Mouse (Mus musculus) hindbrain, embryonic 16.5 days (tissue): ENCODE measurements at regions not wholly inside any gene's neighbourhood (a gene's known extent, or its start where the extent isn't known, plus 50 kb on each side); places are given as distances from the start of the nearest gene placed in this dataset.

Experiments used
- ATAC-seq: fragments of 200-750 bp; cut with Nextera tagmentation; 2 replicates; pipeline ENCODE4 v1.8.0; 2017; ENCODE audit warnings: moderate TSS enrichment, moderate library complexity
- H3K27ac ChIP-seq: fragments of 300-500 bp; sonication (generic); 2 replicates; pipeline ENCODE4 v1.5.1; 2014; ENCODE audit warnings: low read depth, mild to moderate bottlenecking, control low read depth, low read length, moderate library complexity
- H3K27me3 ChIP-seq: fragments of 300-500 bp; sonication (generic); replicated peaks from 2 replicates; pipeline ENCODE4 v1.6.1; 2014; ENCODE audit warnings: low read length; ENCODE audit not compliant: control insufficient read depth, insufficient read depth
- H3K36me3 ChIP-seq: fragments of 300-500 bp; sonication (generic); 2 replicates; pipeline ENCODE4 v1.6.1; 2014; ENCODE audit warnings: mild to moderate bottlenecking, low read length, moderate library complexity, mixed read lengths; ENCODE audit not compliant: control insufficient read depth, insufficient read depth
- H3K4me1 ChIP-seq: fragments of 300-500 bp; sonication (generic); 2 replicates; pipeline ENCODE4 v1.6.1; 2014; ENCODE audit warnings: low read depth, low read length; ENCODE audit not compliant: control insufficient read depth, insufficient read depth
- H3K4me2 ChIP-seq: fragments of 300-500 bp; sonication (generic); 2 replicates; pipeline ENCODE4 v1.6.1; 2014; ENCODE audit warnings: mild to moderate bottlenecking, low read length, control low read depth, moderate library complexity
- H3K4me3 ChIP-seq: fragments of 300-500 bp; sonication (generic); 2 replicates; pipeline ENCODE4 v1.5.1; 2014; ENCODE audit warnings: mild to moderate bottlenecking, low read length, control low read depth, moderate library complexity
- H3K9ac ChIP-seq: fragments of 300-500 bp; sonication (generic); 2 replicates; pipeline ENCODE4 v1.6.1; 2014; ENCODE audit warnings: low read depth, mild to moderate bottlenecking, control low read depth, low read length, moderate library complexity
- H3K9me3 ChIP-seq: fragments of 300-500 bp; sonication (generic); 2 replicates; pipeline ENCODE4 v1.6.1; 2014; ENCODE audit warnings: mild to moderate bottlenecking, low read length, moderate library complexity; ENCODE audit not compliant: control insufficient read depth
- WGBS: fragments of 180-500 bp; shearing (Covaris S2); extraction: QIAGEN DNeasy Blood & Tissue Kit; methylation state at CpG from one replicate; pipeline ENCODE4 v1.1.7; 2014; 5-methylcytosine and 5-hydroxymethylcytosine counted together

DNA sequence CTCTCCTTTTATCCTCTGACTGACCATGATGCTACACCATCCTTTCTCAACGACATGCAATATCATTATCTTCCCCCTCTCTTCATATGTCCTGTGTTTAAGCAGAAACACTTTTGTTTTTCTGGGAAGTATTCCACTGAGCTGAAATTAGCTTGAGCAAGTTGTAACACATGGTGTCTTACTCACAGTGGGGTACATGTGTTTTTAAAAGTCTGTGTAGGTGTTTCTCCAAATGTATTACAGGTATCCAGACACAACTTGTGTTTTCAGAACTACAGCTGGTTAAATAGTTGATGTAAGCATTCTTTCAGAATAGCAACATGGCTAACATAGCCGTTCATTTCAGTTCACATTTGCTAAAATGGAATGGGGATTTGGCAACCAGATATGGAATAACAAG is 172.8 kb upstream of the Gm10295 start:
- no peak for ATAC-seq

DNA sequence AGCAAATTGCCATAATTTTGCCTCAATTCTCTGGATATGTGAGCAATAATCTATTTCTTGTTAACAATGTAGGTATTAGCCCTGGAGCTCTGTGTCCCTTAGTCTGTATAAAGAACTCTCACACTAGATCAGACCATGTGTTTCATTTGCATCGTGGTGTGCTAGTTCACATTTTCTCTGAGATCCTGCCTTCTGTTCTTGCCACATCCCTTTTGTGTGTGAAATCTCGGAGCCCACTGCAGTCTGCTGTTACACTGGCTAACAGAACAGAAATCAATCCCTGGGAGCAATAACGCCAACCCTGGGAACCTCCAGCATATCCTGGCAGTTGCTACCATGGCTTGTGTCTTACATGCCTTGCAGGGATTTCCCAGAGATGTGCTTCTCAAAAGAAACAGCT is 156.1 kb upstream of the Gm10295 start:
- no peak for ATAC-seq
- no peaks in the 10 kb centered on the region for H3K27me3 ChIP-seq
- no peaks in the 10 kb centered on the region for H3K36me3 ChIP-seq
- H3K27ac ChIP-seq = no peak overlapping the region
- H3K4me2 ChIP-seq = no peak overlapping the region
- H3K9me3 ChIP-seq = no peaks in the 10 kb centered on the region
- H3K4me3 ChIP-seq = no peak overlapping the region
- WGBS = 72% methylated on average over 3 of the region's 3 CpGs
- H3K9ac ChIP-seq = no peak overlapping the region
- H3K4me1 ChIP-seq = no peaks in the 10 kb centered on the region

More for the DNA sequence above, 172.8 kb upstream of the Gm10295 start:
- Histone ChIP-seq H3K4me3 (no peak overlapping the region), H3K27me3 (no peaks in the 10 kb centered on the region), H3K9ac (no peak overlapping the region), H3K36me3 (no peaks in the 10 kb centered on the region), H3K9me3 (no peaks in the 10 kb centered on the region), H3K4me2 (no peak overlapping the region), H3K27ac (no peak overlapping the region), H3K4me1 (no peaks in the 10 kb centered on the region)
- WGBS = 80% methylated on average over 2 of the region's 2 CpGs

DNA sequence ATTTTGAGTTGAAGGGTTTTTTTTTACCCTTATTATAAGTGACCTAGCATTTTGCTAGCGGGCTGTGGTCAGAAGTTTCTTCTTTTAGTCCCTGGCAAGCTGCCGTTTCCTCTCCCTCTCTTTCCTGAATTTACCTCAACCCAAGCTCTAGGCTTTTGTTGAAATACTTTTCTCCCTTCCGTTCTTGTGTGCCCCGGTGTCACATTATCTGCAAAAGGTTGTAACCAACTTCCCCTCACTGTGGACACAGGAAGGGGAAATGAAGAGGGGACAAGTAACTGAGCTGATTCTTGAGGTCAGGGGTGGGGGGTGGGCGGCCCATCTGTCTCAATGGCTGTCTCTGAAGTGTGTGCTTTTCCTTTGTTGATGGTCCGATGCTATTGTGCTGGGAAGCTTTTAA is 149.4 kb upstream of the Gm10295 start:
- H3K4me3 ChIP-seq = no peak overlapping the region
- H3K27me3 ChIP-seq = no peaks in the 10 kb centered on the region
- no peak for ATAC-seq
- 45% methylated on average over 6 of the region's 6 CpGs for WGBS
- no peak overlapping the region for H3K4me2 ChIP-seq
- no peaks in the 10 kb centered on the region for H3K4me1 ChIP-seq
- H3K27ac ChIP-seq = no peak overlapping the region
- H3K9ac ChIP-seq = no peak overlapping the region
- no peaks in the 10 kb centered on the region for H3K36me3 ChIP-seq
- H3K9me3 ChIP-seq = no peaks in the 10 kb centered on the region

DNA sequence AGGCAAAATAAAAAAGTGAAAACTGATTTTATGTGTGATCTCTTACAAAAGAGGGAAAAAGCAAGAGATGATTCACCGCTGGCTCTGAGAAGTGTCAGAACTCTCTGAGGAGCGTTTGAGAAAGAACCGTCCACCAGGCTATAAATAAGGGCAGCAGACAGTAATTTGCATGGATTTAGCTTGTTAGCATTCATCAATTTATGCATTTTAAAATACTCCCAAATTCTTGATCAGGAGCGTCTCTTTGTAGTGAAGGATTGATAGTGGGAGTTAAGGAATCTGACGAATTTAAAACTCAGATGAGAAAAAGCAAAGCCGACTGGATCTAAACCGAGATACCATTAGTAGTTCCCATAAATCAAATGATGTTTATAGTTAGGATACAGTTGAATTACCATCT is 146.8 kb upstream of the Gm10295 start:
- Histone ChIP-seq H3K9me3 (no peaks in the 10 kb centered on the region), H3K36me3 (no peaks in the 10 kb centered on the region), H3K4me3 (no peak overlapping the region), H3K27me3 (no peaks in the 10 kb centered on the region), H3K4me1 (no peaks in the 10 kb centered on the region), H3K4me2 (no peak overlapping the region), H3K9ac (no peak overlapping the region), H3K27ac (no peak overlapping the region)
- ATAC-seq = no peak
- 78% methylated on average over 7 of the region's 7 CpGs for WGBS

DNA sequence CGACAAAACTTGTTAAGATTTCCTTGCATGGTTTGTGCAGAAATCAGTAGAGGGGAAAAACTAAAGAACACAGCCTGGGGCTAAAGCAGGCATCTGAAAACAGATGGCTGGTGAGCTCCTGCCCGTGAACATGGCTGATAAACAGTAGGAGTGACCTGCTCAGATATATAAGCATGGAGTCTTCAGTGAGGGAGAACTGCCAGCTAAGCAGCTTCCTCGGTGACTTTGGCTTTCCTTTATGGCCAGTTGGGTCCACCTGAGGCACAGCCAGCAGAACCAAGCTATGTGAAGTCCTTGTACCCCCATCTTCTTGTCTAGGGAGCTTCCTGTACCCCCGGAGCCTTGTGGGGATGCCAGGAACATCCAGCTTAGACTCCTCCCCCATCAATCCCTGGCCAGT is 139.8 kb upstream of the Gm10295 start:
- peak; percentile 54; the same call in 1 of the 2 replicates for ATAC-seq
- Histone ChIP-seq H3K4me2 (no peak overlapping the region), H3K4me3 (no peak overlapping the region), H3K27me3 (no peaks in the 10 kb centered on the region), H3K36me3 (no peaks in the 10 kb centered on the region), H3K9me3 (no peaks in the 10 kb centered on the region), H3K4me1 (no peaks in the 10 kb centered on the region), H3K9ac (no peak overlapping the region), H3K27ac (no peak overlapping the region)
- WGBS = 62% methylated on average over 4 of the region's 4 CpGs

DNA sequence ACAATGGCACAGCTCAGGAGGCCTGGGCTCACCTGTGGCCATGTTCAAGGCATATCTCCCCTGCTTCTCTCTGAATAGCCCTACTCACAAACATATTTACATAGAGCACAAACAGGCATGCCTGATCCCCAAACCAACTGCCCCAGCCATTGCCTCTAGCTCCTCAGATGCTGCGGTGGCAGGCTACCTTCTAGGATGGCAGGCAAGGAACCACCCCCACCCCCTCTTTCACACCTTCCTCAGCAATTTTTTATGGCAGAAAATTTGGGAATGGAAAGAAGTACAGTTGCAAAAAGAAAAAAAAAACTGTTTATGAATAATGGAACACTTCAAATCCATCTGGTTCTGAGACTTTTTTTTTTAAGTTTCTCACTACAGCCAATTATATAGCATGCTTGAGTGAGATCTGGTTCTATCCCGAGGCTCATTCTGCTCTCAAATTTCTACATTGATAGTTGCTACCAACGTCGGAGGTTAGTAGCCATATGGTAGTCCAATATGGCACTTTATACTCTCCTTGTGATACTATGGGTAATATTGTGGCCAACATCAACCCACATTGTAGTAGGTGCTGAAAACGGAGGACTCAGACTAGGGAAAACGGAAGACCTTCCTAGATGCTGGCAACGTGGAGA is 136.8 kb upstream of the Gm10295 start:
- H3K27me3 ChIP-seq = no peaks in the 10 kb centered on the region
- no peaks in the 10 kb centered on the region for H3K36me3 ChIP-seq
- WGBS = 88% methylated on average over 7 of the region's 7 CpGs
- no peak overlapping the region for H3K4me2 ChIP-seq
- no peak overlapping the region for H3K4me3 ChIP-seq
- no peak overlapping the region for H3K27ac ChIP-seq
- no peak overlapping the region for H3K9ac ChIP-seq
- no peaks in the 10 kb centered on the region for H3K4me1 ChIP-seq
- no peak for ATAC-seq
- no peaks in the 10 kb centered on the region for H3K9me3 ChIP-seq

DNA sequence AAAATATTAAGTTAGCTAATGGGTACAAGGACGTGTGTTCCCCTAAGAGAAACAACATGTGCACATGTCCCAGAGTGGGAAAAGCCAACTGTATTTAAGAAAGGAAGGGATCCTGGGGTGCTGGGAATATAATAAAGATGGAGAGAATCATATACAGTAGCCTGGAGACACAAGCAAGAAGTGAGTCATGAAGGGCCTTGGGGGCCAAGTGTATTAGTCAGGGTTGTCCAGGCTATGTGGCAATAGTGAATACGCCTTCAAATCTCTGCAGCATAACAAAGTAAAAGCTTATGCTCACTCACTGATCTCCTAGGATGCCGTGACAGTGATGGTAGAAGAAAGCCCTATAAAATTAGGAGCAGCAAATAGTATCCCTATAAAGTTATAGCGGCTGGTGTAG is 124.1 kb upstream of the Gm10295 start:
- H3K36me3 ChIP-seq = no peaks in the 10 kb centered on the region
- H3K4me2 ChIP-seq = no peak overlapping the region
- no peak overlapping the region for H3K27ac ChIP-seq
- H3K27me3 ChIP-seq = no peaks in the 10 kb centered on the region
- ATAC-seq = no peak
- H3K9ac ChIP-seq = no peak overlapping the region
- WGBS = 87% methylated on average over 4 of the region's 4 CpGs
- H3K4me3 ChIP-seq = no peak overlapping the region
- H3K9me3 ChIP-seq = no peaks in the 10 kb centered on the region
- H3K4me1 ChIP-seq = peaks cover 3% of the 10 kb centered on the region; the same call in 1 of the 2 replicates

DNA sequence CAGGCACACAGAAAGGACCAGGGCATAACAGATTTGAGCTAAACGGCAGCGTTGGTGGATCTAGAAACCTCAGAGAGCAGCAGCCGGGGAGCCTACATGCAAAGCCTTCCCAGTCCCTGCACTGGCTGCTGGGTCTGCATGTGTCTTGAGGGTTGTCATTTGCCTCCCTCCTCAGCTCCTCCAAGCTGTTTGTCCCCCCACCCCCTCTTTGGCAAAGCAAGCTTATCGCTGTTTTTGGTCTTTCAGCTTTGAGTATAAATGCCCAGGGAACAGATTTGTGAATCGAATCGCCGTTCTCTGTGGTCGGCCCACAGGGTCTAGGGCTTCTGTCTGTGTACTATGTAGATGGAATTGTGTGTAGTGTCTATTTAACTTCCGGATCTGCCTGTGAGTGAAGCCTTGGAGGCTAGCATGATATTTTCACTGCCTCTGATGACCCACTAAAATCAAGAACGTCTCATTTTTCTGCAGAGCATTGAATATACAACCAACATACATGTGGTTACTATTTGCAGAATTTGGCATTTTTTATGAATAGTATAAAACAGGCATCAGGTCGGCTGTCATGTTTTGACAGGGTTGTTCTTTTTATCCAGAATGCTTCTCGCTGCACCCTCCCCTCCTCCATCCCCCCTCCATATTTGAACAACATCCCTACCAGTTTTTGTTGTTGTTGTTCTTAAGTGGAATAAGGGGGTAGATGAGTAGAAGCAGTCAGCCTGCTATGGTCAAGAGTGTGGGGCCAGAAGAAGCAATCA is 121.3 kb upstream of the Gm10295 start:
- H3K9me3 ChIP-seq = no peaks in the 10 kb centered on the region
- no peaks in the 10 kb centered on the region for H3K36me3 ChIP-seq
- ATAC-seq = no peak
- H3K27ac ChIP-seq = no peak overlapping the region
- H3K4me2 ChIP-seq = no peak overlapping the region
- no peak overlapping the region for H3K9ac ChIP-seq
- WGBS = 68% methylated on average over 12 of the region's 12 CpGs
- H3K4me1 ChIP-seq = peaks cover 3% of the 10 kb centered on the region; the same call in 1 of the 2 replicates
- H3K4me3 ChIP-seq = no peak overlapping the region
- H3K27me3 ChIP-seq = no peaks in the 10 kb centered on the region

DNA sequence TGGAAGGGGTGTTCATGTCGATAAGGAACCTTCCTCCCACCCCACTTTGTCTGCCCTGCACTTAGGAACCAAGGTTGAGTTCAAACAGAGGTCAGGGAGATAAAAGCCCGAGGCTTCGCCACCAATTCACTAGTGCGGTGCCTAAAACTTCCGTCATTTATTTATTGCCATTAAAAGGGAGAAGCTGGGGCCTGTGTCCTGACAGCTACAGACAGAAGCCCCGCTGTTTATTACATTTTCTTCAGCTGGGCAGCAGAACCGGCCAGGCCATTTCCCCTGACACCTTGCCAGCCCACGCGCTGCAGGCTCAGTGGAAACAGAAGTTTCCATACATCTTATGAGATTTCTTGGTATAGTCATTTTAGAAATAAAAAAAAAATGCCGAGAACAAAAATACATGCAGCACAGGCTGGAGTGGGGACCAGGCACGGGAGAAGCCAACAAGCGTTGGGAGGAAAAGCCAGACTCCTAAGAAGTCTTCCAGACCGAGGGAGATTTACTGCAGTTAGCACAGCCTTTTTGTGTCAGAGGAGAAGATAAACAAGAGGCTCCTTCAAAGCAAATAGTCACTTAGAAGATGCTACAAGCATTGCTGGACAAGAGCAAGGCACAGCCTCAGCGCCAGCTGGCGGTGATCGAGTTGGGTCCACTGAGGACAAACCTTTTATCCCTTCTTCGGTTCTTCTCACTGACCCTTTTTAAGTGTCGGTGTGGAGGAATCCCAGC is 120.5 kb upstream of the Gm10295 start:
- Histone ChIP-seq H3K9me3 (no peaks in the 10 kb centered on the region), H3K27me3 (no peaks in the 10 kb centered on the region), H3K36me3 (no peaks in the 10 kb centered on the region), H3K27ac (no peak overlapping the region), H3K9ac (no peak overlapping the region), H3K4me1 (peaks cover 3% of the 10 kb centered on the region; the same call in 1 of the 2 replicates), H3K4me3 (no peak overlapping the region), H3K4me2 (no peak overlapping the region)
- ATAC-seq = no peak
- 37% methylated on average over 18 of the region's 18 CpGs for WGBS
